Comparison of ENCODE assay signal across 27 mouse cellular contexts in genomic region chr15:60009610-60010009, GRCm38 (mm10). TPM values are rescaled to one million over a fixed set of nuclear protein-coding genes. Genes with fewer than 3 reads are reported as not detected.
DNase-seq lines count a peak whose midpoint lies in the region; TF ChIP-seq lines count a peak whose summit lies in the region.
"Had no signal": no experiment of that assay in that cellular context is flagged by ENCODE, and none has a peak within 500 bp of the region (broad histone marks: within the 10 kb centered on the region; RNA-seq: fewer than 3 reads in every experiment).

No protein-coding gene starts in this region.

- no peaks in the 10 kb centered on the region for H3K36me3 ChIP-seq in CH12.LX (replicated peaks in 1 of 2; ENCODE audit: control insufficient read depth in 1 of 2, insufficient read depth in 1 of 2, low read length in 1 of 2)
- H3K36me3 ChIP-seq: embryonic facial prominence, embryonic 10.5 days; embryonic facial prominence, embryonic 12.5 days; forebrain, embryonic 15.5 days; G1E had no signal

- H3K4me3 ChIP-seq in layer of hippocampus, adult 2 months, result no peak overlapping the region
- no peak overlapping the region for H3K4me3 ChIP-seq in CH12.LX (replicated peaks in 1 of 3; ENCODE audit: low read depth in 2 of 3, low read length in 2 of 3, poor library complexity in 1 of 3)
- H3K4me3 ChIP-seq: embryonic facial prominence, embryonic 10.5 days; embryonic facial prominence, embryonic 12.5 days; forebrain, embryonic 13.5 days; forebrain, embryonic 15.5 days had no signal

- H3K9me3 ChIP-seq in CH12.LX (replicated peaks; ENCODE audit: low read length), result no peaks in the 10 kb centered on the region
- H3K9me3 ChIP-seq: embryonic facial prominence, embryonic 10.5 days; embryonic facial prominence, embryonic 12.5 days; forebrain, embryonic 13.5 days; forebrain, embryonic 15.5 days; G1E had no signal

- TF ChIP-seq EP300 in CH12.LX (IDR thresholded peaks at IDR 0.05; ENCODE audit: low read length), result no peak

- TF ChIP-seq RAD21 in CH12.LX (IDR thresholded peaks at IDR 0.05; ENCODE audit: low read depth, low read length), result no peak

- in situ Hi-C loops in CH12.LX (cut with MboI; ENCODE audit: low pct_ligation_motif_present, low pct_unique_long_range_greater_than_20kb, low sequenced_read_pairs), result no loop called here

- TF ChIP-seq POLR2A in CH12.LX (IDR thresholded peaks at IDR 0.05; ENCODE audit: low read depth, low read length), result no peak

- peaks cover 3 to 7% of the 10 kb centered on the region in 2 experiments; a peak in 3 of 4 replicates for H3K4me1 ChIP-seq in CH12.LX (ENCODE audit: control insufficient read depth in 1 of 2, insufficient read depth in 2 of 2)
- H3K4me1 ChIP-seq: embryonic facial prominence, embryonic 10.5 days; embryonic facial prominence, embryonic 12.5 days; forebrain, embryonic 13.5 days; forebrain, embryonic 15.5 days had no signal

- dilution Hi-C loops in CH12.LX (cut with MboI; ENCODE audit: extremely low pct_ligation_motif_present, extremely low pct_unique_long_range_greater_than_20kb, low sequenced_read_pairs), result no loop called here

- no peak overlapping the region for H3K4me2 ChIP-seq in CH12.LX (ENCODE audit: insufficient read depth, low read depth, poor library complexity, severe bottlenecking)
- H3K4me2 ChIP-seq: embryonic facial prominence, embryonic 12.5 days; forebrain, embryonic 13.5 days; forebrain, embryonic 15.5 days had no signal

- TF ChIP-seq CTCF in layer of hippocampus, adult 2 months (conservative IDR thresholded peaks at IDR 0.05), result no peak
- TF ChIP-seq CTCF in CH12.LX (conservative IDR thresholded peaks at IDR 0.05 in 1 of 2, IDR thresholded peaks at IDR 0.05 in 1 of 2; ENCODE audit: low read depth in 2 of 2, low read length in 2 of 2), result no peak

- peak overlapping the region; percentile 73 for H3K27ac ChIP-seq in layer of hippocampus, adult 2 months
- H3K27ac ChIP-seq in CH12.LX (ENCODE audit: insufficient read depth, low read depth), result no peak overlapping the region
- H3K27ac ChIP-seq: embryonic facial prominence, embryonic 10.5 days; embryonic facial prominence, embryonic 12.5 days; forebrain, embryonic 13.5 days; forebrain, embryonic 15.5 days had no signal

- no peaks in the 10 kb centered on the region for H3K27me3 ChIP-seq in CH12.LX (replicated peaks)
- H3K27me3 ChIP-seq: embryonic facial prominence, embryonic 12.5 days; forebrain, embryonic 13.5 days; forebrain, embryonic 15.5 days had no signal

- H3K79me2 ChIP-seq in CH12.LX (replicated peaks; ENCODE audit: control insufficient read depth, extremely low read depth, insufficient read depth, poor library complexity, severe bottlenecking), result no peaks in the 10 kb centered on the region

- H3K9ac ChIP-seq in CH12.LX (ENCODE audit: insufficient read depth, low read depth), result no peak overlapping the region
- H3K9ac ChIP-seq: embryonic facial prominence, embryonic 12.5 days; forebrain, embryonic 13.5 days; forebrain, embryonic 15.5 days; forebrain, postnatal 0 days had no signal

- DNase-seq in layer of hippocampus, adult 2 months (ENCODE audit: low spot score in 2 of 2), result no peak
- DNase-seq in layer of hippocampus, postnatal 10 days (ENCODE audit: low spot score in 2 of 2), result no peak
- peak; percentile 12 for DNase-seq in CH12.LX (ENCODE audit: extremely low read depth)
- no peak for DNase-seq in kidney, postnatal 36 days
- DNase-seq in gastrocnemius, postnatal 10 days, result no peak
- DNase-seq: adrenal gland, adult 8-10 months; adrenal gland, postnatal 14 days; adrenal gland, postnatal 36 days; B cell, adult 2 months; cerebellum, adult 11-12 months; cerebellum, adult 2 months; cerebellum, adult 9-10 months; cerebellum, postnatal 10 days; cerebellum, postnatal 25 days; forebrain, postnatal 0 days had no signal

TF ChIP-seq in CH12.LX, 34 proteins besides CTCF, POLR2A, EP300 and RAD21:
- TF ChIP-seq CHD2 (IDR thresholded peaks at IDR 0.05; ENCODE audit: low read length) (no peak), CHD1 (IDR thresholded peaks at IDR 0.05; ENCODE audit: low read depth, low read length) (peak; percentile 94)
TF ChIP-seq in CH12.LX: peak in this region for 1.

RNA-seq across cellular contexts. Expression of gene 4933412E24Rik, which starts 6.8 kb away (rescaled TPM):
- total RNA-seq in layer of hippocampus, adult 2 months (2021), result not detected
- total RNA-seq in layer of hippocampus, postnatal 10 days (2021), result not detected
- not detected in 2 replicates for total RNA-seq in CH12.LX (2012; rRNA removed)
- not detected in 2 replicates for total RNA-seq in CH12.LX (2014; rRNA removed)
- not detected in 2 replicates for polyA plus RNA-seq in CH12.LX (2012; ENCODE audit: insufficient read length, low read depth)
- total RNA-seq in gastrocnemius, postnatal 10 days (2021), result not detected
- total RNA-seq: adrenal gland, adult 18-20 months; adrenal gland, adult 8-10 months; adrenal gland, postnatal 14 days; adrenal gland, postnatal 36 days; forebrain, postnatal 0 days; G1E had no signal
- polyA plus RNA-seq: activated CD4-positive, CD25-positive, alpha-beta regulatory T cell, adult 4 months; CD4-positive, CD25-positive, alpha-beta regulatory T cell, adult 4 months; cerebellum, adult 2 months; cortical plate, adult 2 months; embryonic facial prominence, embryonic 10.5 days; embryonic facial prominence, embryonic 12.5 days; embryonic facial prominence, embryonic 14.5 days; forebrain, embryonic 11.5 days; forebrain, embryonic 13.5 days; forebrain, embryonic 15.5 days; forebrain, postnatal 0 days; G1E; Patski had no signal
